Mouse (Mus musculus): ENCODE data around the gene Tsc22d2. TPM values are rescaled to one million over a fixed set of nuclear protein-coding genes. Genes with fewer than 3 reads are reported as not detected.

Tsc22d2 gene
- 1.3 and 1.8 TPM in 2 replicates for polyA plus RNA-seq (2012)

DNA sequence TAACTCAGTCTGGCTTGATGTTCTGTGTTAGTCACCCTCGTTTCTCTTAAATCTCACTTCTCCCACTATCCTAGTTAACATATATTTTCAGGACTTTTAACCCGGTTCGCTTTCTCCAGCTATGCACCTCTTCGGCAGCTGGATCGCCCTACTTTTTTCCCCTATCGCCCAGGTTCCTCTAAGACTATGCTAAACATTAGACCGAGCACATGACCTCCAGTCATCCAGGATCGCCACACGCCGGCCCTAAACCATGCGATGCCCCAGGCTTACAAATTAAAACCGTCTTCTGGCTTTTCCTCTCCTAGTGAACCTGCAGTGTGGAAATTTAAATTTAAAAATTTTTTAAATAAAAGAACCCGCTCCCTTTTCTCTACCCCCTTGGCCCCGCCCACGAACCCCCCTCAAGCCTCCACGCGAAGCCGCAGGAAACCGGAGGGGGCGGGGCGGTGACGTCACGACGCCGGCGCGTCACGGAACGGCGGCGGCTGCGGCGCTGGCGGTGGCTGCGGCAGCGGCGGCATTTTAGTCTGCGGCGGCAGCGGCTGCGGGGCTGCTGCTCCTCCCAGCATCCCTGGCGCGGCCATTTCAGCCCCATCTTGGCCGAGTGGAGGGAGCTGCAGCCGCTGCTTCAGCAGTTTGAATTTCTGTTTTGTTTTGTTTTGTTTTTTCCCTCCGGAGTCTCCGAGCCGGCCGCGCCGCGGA, at the start of gene Tsc22d2:
Gene Tsc22d2, plus strand, starts transcription at position 482 of the 705 bp plus-strand sequence.
- TF ChIP-seq GATA1 (IDR thresholded peaks at IDR 0.05; ENCODE audit: low read length) = no peak
- no peak for TF ChIP-seq TAL1 (IDR thresholded peaks at IDR 0.05; ENCODE audit: low read length)
- peak within 1 kb of the TSS; percentile 99 for H3K4me3 ChIP-seq (replicated peaks)
- H3K36me3 ChIP-seq (ENCODE audit: control insufficient read depth) = peaks cover 13% of the 10 kb centered on the region

GRCm38 (mm10) chr3:58366756-58367155, 47.8 kb upstream of the Tsc22d2 start:
- H3K27me3 ChIP-seq (ENCODE audit: control insufficient read depth) = no peaks in the 10 kb centered on the region

More for the DNA sequence above, at the start of gene Tsc22d2:
- H3K4me1 ChIP-seq (ENCODE audit: control insufficient read depth) = peaks cover 35% of the 10 kb centered on the region
- H3K9me3 ChIP-seq (ENCODE audit: control insufficient read depth, low read length) = no peaks in the 10 kb centered on the region
- no peaks in the 10 kb centered on the region for H3K27me3 ChIP-seq (ENCODE audit: control insufficient read depth)

DNA sequence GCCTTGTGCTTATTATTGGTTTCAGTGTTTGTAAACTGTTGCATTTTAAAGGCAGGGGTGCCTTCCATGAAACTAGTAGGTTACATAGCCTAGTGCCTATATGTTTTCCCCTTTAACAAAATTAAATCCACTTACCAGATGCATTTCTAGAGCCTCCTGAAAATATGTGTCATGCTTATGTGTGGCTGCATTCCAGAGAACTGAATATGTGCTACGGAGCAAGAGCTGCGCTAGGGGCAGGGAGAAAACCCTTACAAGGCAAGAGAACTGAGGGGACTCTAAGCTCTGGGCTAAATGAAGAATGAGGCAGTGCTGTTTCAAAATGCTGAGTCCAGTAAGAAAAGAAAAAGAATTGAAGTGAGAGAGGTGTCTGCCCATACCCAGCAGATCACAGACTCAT, 43.7 kb upstream of the Tsc22d2 start:
- Histone ChIP-seq H3K4me3 (replicated peaks) (no peak overlapping the region), H3K9me3 (ENCODE audit: control insufficient read depth, low read length) (no peaks in the 10 kb centered on the region), H3K27me3 (ENCODE audit: control insufficient read depth) (no peaks in the 10 kb centered on the region), H3K36me3 (ENCODE audit: control insufficient read depth) (no peaks in the 10 kb centered on the region), H3K4me1 (ENCODE audit: control insufficient read depth) (peaks cover 4% of the 10 kb centered on the region)
- TF ChIP-seq GATA1 (IDR thresholded peaks at IDR 0.05; ENCODE audit: low read length) (no peak), TAL1 (IDR thresholded peaks at IDR 0.05; ENCODE audit: low read length) (no peak)

More at GRCm38 (mm10) chr3:58366756-58367155, 47.8 kb upstream of the Tsc22d2 start:
- H3K9me3 ChIP-seq (ENCODE audit: control insufficient read depth, low read length) = no peaks in the 10 kb centered on the region
- no peaks in the 10 kb centered on the region for H3K36me3 ChIP-seq (ENCODE audit: control insufficient read depth)
- TF ChIP-seq GATA1 (IDR thresholded peaks at IDR 0.05; ENCODE audit: low read length) (no peak), TAL1 (IDR thresholded peaks at IDR 0.05; ENCODE audit: low read length) (no peak)
- no peak overlapping the region for H3K4me3 ChIP-seq (replicated peaks)
- H3K4me1 ChIP-seq (ENCODE audit: control insufficient read depth) = peaks cover 4% of the 10 kb centered on the region

GRCm38 (mm10) chr3:58372066-58372904, 42.2 kb upstream of the Tsc22d2 start:
- no peak for TF ChIP-seq GATA1 (IDR thresholded peaks at IDR 0.05; ENCODE audit: low read length)
- no peak overlapping the region for H3K4me3 ChIP-seq (replicated peaks)
- H3K4me1 ChIP-seq (ENCODE audit: control insufficient read depth) = no peaks in the 10 kb centered on the region

GRCm38 (mm10) chr3:58372905-58373208, 41.7 kb upstream of the Tsc22d2 start:
- Histone ChIP-seq H3K36me3 (ENCODE audit: control insufficient read depth) (no peaks in the 10 kb centered on the region), H3K4me3 (replicated peaks) (no peak overlapping the region), H3K4me1 (ENCODE audit: control insufficient read depth) (no peaks in the 10 kb centered on the region), H3K27me3 (ENCODE audit: control insufficient read depth) (no peaks in the 10 kb centered on the region), H3K9me3 (ENCODE audit: control insufficient read depth, low read length) (no peaks in the 10 kb centered on the region)
- TF ChIP-seq GATA1 (IDR thresholded peaks at IDR 0.05; ENCODE audit: low read length) = no peak

More at GRCm38 (mm10) chr3:58372066-58372904, 42.2 kb upstream of the Tsc22d2 start:
- Histone ChIP-seq H3K9me3 (ENCODE audit: control insufficient read depth, low read length) (no peaks in the 10 kb centered on the region), H3K27me3 (ENCODE audit: control insufficient read depth) (no peaks in the 10 kb centered on the region), H3K36me3 (ENCODE audit: control insufficient read depth) (no peaks in the 10 kb centered on the region)

DNA sequence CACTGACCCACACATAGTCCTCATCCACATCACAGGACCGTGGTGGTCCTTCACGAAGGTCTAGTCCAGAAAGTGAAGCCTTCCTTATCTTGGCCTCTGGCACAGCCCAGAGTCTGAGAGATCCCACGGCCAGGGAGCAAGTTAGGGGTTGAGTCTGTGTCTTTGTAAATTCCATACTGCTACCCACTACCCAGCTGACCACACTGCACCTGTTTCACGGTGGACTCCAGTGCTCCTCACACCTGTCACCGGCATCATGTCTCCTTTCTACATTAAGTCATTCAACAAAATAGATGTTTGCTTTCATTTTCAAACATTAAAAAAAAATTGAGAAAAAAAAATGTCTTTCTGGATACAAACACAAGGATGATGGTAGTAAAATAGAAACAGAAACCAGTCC, 40.2 kb upstream of the Tsc22d2 start:
- Histone ChIP-seq H3K27me3 (ENCODE audit: control insufficient read depth) (no peaks in the 10 kb centered on the region), H3K4me1 (ENCODE audit: control insufficient read depth) (no peaks in the 10 kb centered on the region), H3K4me3 (replicated peaks) (no peak overlapping the region), H3K9me3 (ENCODE audit: control insufficient read depth, low read length) (no peaks in the 10 kb centered on the region), H3K36me3 (ENCODE audit: control insufficient read depth) (no peaks in the 10 kb centered on the region)
- TF ChIP-seq GATA1 (IDR thresholded peaks at IDR 0.05; ENCODE audit: low read length) (no peak), TAL1 (IDR thresholded peaks at IDR 0.05; ENCODE audit: low read length) (no peak)

DNA sequence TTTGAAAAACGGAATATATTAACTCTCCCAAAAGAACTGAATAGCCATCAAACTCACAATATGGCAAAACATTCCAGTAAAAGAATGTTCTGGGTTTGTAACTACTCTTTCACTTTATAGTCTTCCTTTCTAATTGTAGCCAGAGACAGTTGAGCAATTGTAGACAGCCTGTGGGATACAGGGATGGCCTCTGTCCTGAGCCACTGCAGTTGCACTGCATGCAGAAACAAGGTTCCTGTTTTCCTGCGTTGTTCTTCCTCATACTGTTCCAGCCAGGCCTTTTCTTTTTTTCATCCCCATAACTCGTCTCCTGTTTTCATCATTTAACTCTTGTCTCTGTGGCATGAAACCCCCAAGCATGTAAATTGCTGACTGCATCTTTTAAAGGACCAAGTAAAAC, 37.8 kb upstream of the Tsc22d2 start:
- H3K4me1 ChIP-seq (ENCODE audit: control insufficient read depth) = no peaks in the 10 kb centered on the region
- no peak overlapping the region for H3K4me3 ChIP-seq (replicated peaks)
- no peaks in the 10 kb centered on the region for H3K27me3 ChIP-seq (ENCODE audit: control insufficient read depth)
- no peaks in the 10 kb centered on the region for H3K36me3 ChIP-seq (ENCODE audit: control insufficient read depth)
- TF ChIP-seq TAL1 (IDR thresholded peaks at IDR 0.05; ENCODE audit: low read length) (no peak), GATA1 (IDR thresholded peaks at IDR 0.05; ENCODE audit: low read length) (no peak)
- H3K9me3 ChIP-seq (ENCODE audit: control insufficient read depth, low read length) = no peaks in the 10 kb centered on the region

DNA sequence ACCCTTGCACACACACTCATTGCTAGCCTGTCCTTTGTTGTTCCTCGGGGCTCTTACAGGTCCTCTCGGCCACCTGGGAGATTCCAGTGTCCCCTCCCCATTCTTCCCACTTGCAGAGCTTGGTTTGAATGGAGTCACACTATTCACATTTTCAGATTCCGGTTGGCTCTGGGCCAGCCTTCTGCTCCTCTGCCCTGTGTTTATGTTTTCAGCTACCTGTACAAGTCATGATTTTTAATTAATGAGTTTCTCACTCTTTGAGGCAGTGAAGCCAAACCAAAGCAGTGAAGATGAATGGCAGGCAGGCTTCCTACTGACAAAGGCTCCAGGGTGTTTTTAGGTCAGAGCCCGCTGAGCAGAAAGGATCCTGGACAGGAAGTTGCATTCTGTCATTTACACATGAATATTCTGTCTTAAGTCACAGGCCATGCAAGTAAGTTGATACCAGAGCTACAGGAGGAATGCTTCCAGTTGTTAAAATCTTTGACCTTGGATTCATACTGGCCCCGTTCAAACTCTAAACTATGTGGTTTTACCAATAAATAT, 36.9 kb upstream of the Tsc22d2 start:
- H3K9me3 ChIP-seq (ENCODE audit: control insufficient read depth, low read length) = no peaks in the 10 kb centered on the region
- no peak for TF ChIP-seq TAL1 (IDR thresholded peaks at IDR 0.05; ENCODE audit: low read length)
- TF ChIP-seq GATA1 (IDR thresholded peaks at IDR 0.05; ENCODE audit: low read length) = no peak
- H3K4me1 ChIP-seq (ENCODE audit: control insufficient read depth) = no peaks in the 10 kb centered on the region
- H3K36me3 ChIP-seq (ENCODE audit: control insufficient read depth) = no peaks in the 10 kb centered on the region
- no peak overlapping the region for H3K4me3 ChIP-seq (replicated peaks)
- H3K27me3 ChIP-seq (ENCODE audit: control insufficient read depth) = no peaks in the 10 kb centered on the region

DNA sequence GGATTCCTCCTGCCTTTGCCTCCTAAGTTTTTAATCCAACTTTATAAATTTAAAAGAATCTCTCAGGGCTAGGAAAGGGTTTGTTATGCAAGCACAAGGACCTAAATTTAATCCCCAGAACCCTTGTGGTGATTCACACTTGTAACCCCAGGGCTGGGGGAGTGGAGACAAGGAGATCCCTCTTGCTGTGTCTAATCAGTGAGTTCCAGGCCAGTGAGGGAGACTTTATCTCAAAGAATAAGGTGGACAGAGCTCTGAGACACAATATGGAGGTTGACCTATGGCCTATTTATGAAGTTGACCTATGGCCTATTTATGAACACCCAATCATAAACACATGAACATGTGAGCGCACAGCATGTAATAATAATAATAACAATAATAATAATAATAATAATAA, 31.8 kb upstream of the Tsc22d2 start:
- TF ChIP-seq TAL1 (IDR thresholded peaks at IDR 0.05; ENCODE audit: low read length) (no peak), GATA1 (IDR thresholded peaks at IDR 0.05; ENCODE audit: low read length) (no peak)
- H3K4me1 ChIP-seq (ENCODE audit: control insufficient read depth) = no peaks in the 10 kb centered on the region
- H3K4me3 ChIP-seq (replicated peaks) = no peak overlapping the region

More for the DNA sequence above, 31.8 kb upstream of the Tsc22d2 start:
- Histone ChIP-seq H3K27me3 (ENCODE audit: control insufficient read depth) (no peaks in the 10 kb centered on the region), H3K9me3 (ENCODE audit: control insufficient read depth, low read length) (no peaks in the 10 kb centered on the region), H3K36me3 (ENCODE audit: control insufficient read depth) (no peaks in the 10 kb centered on the region)

All from erythroblast, embryonic 14.5 days (primary cell).